Mouse (Mus musculus): ENCODE measurements at regions not wholly inside any gene's neighbourhood (a gene's known extent, or its start where the extent isn't known, plus 50 kb on each side); places are given as distances from the start of the nearest gene placed in this dataset.
A peak's percentile ranks its signal among the peaks of the same experiment; 100 is the strongest.

GRCm38 (mm10) chr6:111911997-111912396 lies 361.6 kb upstream of the Lmcd1 start:
- DNase-seq: no peak

GRCm38 (mm10) chr6:111913771-111914405 lies 359.7 kb upstream of the Lmcd1 start:
- no peak for DNase-seq

- DNase-seq: no peak
These were observed 356.3 kb upstream of the Lmcd1 start for GRCm38 (mm10) chr6:111917248-111917721.

GRCm38 (mm10) chr6:111917868-111918597 lies 355.5 kb upstream of the Lmcd1 start:
- no peak for DNase-seq

GRCm38 (mm10) chr6:111932596-111932995 lies 341.0 kb upstream of the Lmcd1 start:
- DNase-seq: no peak

- no peak for DNase-seq
These were observed 319.2 kb upstream of the Lmcd1 start for GRCm38 (mm10) chr6:111954401-111954800.

GRCm38 (mm10) chr6:111965766-111966165 lies 307.8 kb upstream of the Lmcd1 start:
- no peak for DNase-seq

GRCm38 (mm10) chr6:111985452-111985851 lies 288.1 kb upstream of the Lmcd1 start:
- no peak for DNase-seq

- DNase-seq: no peak
These were observed 277.7 kb upstream of the Lmcd1 start for GRCm38 (mm10) chr6:111995823-111996222.

GRCm38 (mm10) chr6:112003784-112004471 lies 269.6 kb upstream of the Lmcd1 start:
- DNase-seq: no peak

- DNase-seq: no peak
These were observed 247.0 kb upstream of the Lmcd1 start for GRCm38 (mm10) chr6:112026261-112027205.

- DNase-seq: no peak
These were observed 222.9 kb upstream of the Lmcd1 start for GRCm38 (mm10) chr6:112050548-112051184.

- no peak for DNase-seq
These were observed 221.4 kb upstream of the Lmcd1 start for GRCm38 (mm10) chr6:112052193-112052592.

- DNase-seq: no peak
These were observed 215.7 kb upstream of the Lmcd1 start for GRCm38 (mm10) chr6:112057895-112058294.

- no peak for DNase-seq
These were observed 210.6 kb upstream of the Lmcd1 start for GRCm38 (mm10) chr6:112062956-112063355.

GRCm38 (mm10) chr6:112090597-112090996 lies 183.0 kb upstream of the Lmcd1 start:
- DNase-seq: no peak

- DNase-seq: peak; percentile 30
These were observed 182.3 kb upstream of the Lmcd1 start for GRCm38 (mm10) chr6:112091125-112091763.

GRCm38 (mm10) chr6:112093300-112093699 lies 180.3 kb upstream of the Lmcd1 start:
- no peak for DNase-seq

- no peak for DNase-seq
These were observed 175.9 kb upstream of the Lmcd1 start for GRCm38 (mm10) chr6:112097699-112098098.

- DNase-seq: no peak
These were observed 164.9 kb upstream of the Lmcd1 start for GRCm38 (mm10) chr6:112108651-112109050.

- no peak for DNase-seq
These were observed 154.4 kb upstream of the Lmcd1 start for GRCm38 (mm10) chr6:112119180-112119579.

GRCm38 (mm10) chr6:112133522-112133921 lies 140.0 kb upstream of the Lmcd1 start:
- no peak for DNase-seq

Data from cerebellum, adult 8-10 months (tissue).